Mouse (Mus musculus): ENCODE results near the gene Usp32.

The Usp32 gene

DNA sequence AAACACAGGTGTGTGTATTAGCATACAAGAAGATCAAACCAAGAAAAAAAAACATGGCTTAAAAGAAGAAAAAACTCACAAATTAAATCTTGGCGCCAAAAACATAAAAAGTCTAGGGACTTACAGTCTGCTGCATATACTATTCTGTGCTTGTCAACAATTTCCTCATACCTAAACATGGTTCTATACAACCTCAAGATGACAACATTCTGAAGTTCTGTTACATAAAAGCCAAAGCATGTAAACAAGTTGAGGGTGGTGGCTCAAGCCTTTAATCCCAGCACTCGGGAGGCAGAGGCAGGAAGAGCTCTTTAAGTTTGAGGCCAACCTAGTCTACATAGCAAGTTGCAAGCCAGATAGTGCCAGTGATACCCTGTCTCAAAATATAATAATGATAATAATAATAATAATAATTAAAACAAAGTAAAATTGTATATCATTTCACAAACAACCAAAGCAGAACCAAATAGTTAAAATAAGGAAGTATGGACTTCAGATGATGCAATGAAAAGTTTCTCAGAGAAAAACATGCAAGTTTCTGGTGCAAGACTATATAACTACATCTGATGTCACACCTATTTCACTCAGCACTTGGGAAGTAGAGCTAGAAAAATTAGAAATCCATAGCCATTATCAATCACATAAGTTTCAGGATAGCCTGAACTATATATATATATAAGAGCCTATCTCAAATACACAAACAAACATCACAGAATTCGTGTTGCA, 16.5 kb downstream of the Usp32 start:
- no peak for DNase-seq (ENCODE audit: low spot score in 2 of 2)

DNA sequence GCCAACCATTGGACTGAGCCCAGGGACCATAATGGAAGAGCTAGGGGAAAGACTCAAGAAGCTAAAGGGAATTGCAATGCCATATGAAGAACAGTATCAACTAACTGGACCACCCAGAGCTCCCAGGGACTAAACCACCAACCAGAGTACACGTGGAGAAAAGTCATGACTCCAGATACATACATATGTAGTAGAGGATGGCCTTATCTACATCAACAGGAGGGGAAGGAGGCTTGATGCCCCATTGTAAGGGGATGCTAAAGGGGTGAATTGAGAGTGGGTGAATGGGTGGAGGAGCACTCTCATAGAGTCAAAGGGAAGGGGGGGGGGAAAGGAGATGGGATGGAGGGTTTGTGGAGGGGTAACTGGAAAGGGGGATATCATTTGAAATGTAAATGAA, 17.9 kb downstream of the Usp32 start:
- no peak for DNase-seq (ENCODE audit: low spot score in 2 of 2)

GRCm38 (mm10) chr11:85117160-85117559, 22.8 kb downstream of the Usp32 start:
- no peak for DNase-seq (ENCODE audit: low spot score in 2 of 2)

- DNase-seq (ENCODE audit: low spot score in 2 of 2) = no peak
These were observed 23.7 kb downstream of the Usp32 start for GRCm38 (mm10) chr11:85116084-85116844.

DNA sequence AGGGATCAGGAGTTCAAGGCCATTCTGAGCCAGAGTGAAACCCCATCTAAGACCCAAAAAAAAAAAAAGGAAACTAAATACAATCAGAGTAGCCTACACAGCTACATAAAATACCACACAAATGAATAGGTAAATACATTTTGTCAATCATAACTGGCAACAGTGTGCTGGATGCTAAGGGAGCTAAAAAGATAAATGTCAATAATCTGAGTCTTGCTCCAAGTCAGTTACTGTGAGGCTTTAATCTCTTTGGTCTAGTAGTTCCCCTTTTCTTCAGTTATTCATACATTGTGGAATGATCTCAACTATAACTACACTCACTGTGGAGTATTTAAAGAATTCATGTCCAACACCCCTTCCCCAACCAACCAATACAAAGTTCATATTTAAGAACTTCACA, 30.0 kb downstream of the Usp32 start:
- no peak for DNase-seq (ENCODE audit: low spot score in 2 of 2)

DNA sequence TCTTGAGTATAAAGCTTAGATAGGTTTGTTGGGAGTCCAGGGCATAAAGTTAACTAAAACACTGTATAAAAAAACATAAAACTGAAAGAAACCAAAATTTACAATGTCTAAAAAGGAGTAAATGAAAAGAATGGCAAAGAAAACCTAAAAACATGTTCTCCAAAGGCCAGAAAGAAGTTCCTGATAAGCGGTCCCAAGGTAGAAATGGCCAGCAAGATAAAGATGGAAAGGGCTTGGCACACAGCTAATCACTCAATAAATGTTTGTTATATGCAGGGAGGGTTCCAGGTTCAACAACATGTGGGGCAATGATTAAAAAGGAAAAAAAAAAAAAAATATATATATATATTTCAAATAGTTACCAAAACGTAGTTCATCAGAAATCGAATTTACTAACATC, 32.7 kb downstream of the Usp32 start:
- no peak for DNase-seq (ENCODE audit: low spot score in 2 of 2)

DNA sequence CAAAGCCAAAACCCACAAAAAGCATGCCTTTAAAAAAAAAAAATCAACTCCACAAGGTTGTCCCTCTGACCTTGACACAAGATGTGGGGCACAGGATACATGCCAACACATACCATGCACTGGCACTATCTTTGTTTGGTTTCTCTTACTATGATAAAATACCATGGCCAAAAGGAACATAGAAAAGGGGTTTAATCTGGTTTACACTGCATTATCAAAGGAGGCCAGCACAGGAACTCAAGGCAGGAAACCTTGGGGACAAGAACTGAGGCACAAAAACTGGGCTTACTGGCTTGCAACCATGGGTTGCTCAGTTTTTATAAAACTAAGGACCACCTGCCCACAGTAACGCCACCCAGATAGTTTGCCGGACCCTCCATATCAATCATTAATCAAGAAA, 34.1 kb downstream of the Usp32 start:
- no peak for DNase-seq (ENCODE audit: low spot score in 2 of 2)

DNA sequence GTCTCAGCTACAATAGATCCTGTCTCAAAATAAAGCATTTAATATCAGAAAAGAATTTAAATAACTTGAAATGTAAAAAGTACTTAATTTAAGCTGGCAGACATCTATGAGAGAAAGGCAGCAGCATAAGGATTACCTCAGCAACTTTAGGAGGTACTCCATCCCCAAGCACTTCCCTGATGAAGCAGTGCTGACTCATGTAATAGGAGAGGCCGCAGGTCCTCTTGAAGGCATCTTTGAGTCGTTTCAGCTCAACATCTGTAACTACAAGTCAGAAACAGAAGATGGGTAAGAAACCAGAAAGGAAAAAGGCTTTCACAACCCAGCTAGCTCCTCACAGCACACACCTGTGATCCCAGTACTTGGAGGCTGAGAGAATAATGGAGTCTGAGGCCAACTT, 36.2 kb downstream of the Usp32 start:
- DNase-seq (ENCODE audit: low spot score in 2 of 2) = no peak

DNA sequence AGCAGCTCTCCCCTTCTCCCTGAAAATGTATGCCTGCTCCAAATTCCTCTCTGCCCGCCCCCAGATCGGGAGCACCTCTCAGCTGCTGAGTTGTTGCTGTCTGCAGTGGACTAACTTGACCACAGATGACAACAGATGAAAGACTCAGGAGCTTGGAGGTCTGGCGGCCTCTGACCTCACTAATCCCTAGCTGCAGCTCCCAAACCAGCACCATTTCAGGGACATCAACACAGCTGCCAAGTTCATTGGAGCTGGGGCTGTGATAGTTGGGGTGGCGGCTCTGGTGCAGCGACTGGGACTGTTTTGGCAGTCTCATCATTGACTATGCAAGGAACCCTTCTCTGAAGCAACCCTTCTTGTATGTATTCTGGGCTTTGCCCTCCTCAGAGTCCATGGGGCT, 44.8 kb downstream of the Usp32 start:
- no peak for DNase-seq (ENCODE audit: low spot score in 2 of 2)

- DNase-seq (ENCODE audit: low spot score in 2 of 2) = no peak
These were observed 53.7 kb downstream of the Usp32 start for GRCm38 (mm10) chr11:85086253-85086652.

DNA sequence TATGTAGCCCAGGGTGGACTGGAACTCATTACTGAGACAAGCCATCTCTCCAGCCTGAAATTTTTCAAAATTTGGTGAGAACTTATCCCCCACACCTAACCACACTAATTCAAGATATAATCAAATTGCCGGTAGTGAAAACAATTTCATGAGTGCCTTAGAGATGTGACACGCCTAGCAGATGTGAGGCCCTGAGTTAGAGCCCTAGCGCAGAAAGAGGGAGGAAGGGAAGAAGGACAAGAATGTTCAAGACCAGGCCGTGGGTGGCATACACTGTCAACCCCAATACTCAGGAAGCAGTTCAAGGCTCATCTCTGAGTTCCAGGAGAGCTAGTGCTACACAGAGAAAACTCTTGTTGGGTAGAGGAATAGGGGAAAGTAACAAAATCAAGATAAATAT, 72.1 kb downstream of the Usp32 start:
- DNase-seq (ENCODE audit: low spot score in 2 of 2) = no peak

DNA sequence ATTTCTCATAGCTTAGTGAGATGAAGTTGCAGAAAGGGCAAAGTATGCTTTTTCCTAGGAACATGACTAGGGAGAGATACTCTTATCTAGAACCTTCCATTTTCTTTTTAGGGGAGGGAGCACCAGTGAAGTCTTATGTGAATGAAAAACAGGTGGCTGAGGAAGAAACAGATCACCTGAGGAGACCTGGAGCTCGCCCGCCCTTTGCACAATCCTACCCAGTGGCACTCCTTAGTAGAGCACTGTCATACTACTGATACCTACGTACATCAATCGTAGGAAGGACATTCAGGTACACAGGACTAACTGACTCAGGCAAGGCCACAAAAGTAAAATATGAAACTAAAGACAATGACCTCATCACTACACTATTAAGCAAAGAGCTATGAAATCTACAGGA, 81.4 kb downstream of the Usp32 start:
- DNase-seq (ENCODE audit: low spot score in 2 of 2) = no peak

DNA sequence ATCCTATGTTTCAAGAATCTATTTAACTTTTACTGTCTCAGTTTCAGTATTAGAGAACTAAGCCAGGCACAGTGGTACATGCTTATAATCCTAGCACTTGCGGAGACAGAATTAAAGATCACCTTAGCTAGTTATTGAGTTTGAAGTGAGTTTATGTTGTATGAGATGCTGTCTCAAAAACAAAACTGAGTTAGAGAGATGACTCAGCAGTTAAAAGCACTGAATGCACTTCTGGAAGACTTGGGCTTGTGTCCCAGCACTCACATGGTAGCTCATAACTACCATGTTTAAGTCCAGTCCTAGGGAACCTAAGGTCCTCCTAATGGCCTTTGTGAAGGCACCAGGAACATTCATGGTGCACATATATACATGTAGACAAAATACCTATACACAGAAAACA, 82.4 kb downstream of the Usp32 start:
- DNase-seq (ENCODE audit: low spot score in 2 of 2) = no peak

- DNase-seq (ENCODE audit: low spot score in 2 of 2) = no peak
These were observed 83.1 kb downstream of the Usp32 start for GRCm38 (mm10) chr11:85056901-85057300.

GRCm38 (mm10) chr11:85055561-85055960, 84.4 kb downstream of the Usp32 start:
- DNase-seq (ENCODE audit: low spot score in 2 of 2) = no peak

- no peak for DNase-seq (ENCODE audit: low spot score in 2 of 2)
These were observed 100.7 kb downstream of the Usp32 start for GRCm38 (mm10) chr11:85039256-85039655.

DNA sequence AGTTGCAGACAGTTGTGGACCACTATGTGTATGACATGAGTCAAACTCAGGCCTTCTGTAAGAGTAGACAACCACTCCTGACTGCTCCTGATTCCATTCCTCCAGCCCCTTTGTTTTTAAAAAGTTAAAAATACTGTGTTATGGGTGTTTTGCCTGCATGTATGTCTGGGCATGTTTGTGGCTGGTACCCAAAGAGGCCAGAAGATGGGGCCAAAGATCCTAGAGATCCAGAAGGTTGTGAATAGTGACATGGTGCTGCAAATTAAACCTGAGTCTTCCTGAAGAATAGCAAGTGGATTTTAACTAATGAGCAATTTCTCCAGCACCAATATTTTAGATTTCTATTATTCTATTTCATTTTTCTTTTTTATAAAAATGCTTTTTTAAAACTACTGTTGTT, 126.8 kb downstream of the Usp32 start:
- no peak for DNase-seq (ENCODE audit: low spot score in 2 of 2)

GRCm38 (mm10) chr11:85003566-85003965, 136.4 kb downstream of the Usp32 start:
- no peak for DNase-seq (ENCODE audit: low spot score in 2 of 2)

- no peak for DNase-seq (ENCODE audit: low spot score in 2 of 2)
These were observed 144.7 kb downstream of the Usp32 start for GRCm38 (mm10) chr11:84995241-84995640.

GRCm38 (mm10) chr11:84992996-84993395, 147.0 kb downstream of the Usp32 start:
- no peak for DNase-seq (ENCODE audit: low spot score in 2 of 2)

GRCm38 (mm10) chr11:84988341-84988919, 151.5 kb downstream of the Usp32 start:
- no peak for DNase-seq (ENCODE audit: low spot score in 2 of 2)

- DNase-seq (ENCODE audit: low spot score in 2 of 2) = no peak
These were observed 154.5 kb downstream of the Usp32 start for GRCm38 (mm10) chr11:84985421-84985820.

DNA sequence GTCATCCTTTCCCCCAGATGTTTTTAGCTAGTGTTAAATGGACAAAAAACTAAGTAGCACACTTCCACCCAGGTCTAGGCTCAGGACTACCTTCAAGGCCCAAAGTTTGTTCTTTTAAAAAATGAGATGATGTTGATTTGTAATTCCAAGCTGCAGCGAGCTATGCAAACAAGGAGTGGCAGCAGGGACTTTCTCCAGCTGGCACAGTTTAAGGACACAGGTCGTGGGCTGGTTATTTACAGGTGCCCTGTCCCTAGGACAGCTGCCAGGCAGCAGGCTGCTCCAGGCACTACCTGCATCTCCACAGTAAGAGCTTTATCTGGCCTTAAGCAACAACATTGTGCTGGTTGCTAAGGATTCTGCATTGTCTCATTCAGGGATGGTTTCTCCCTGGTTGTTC, 159.3 kb downstream of the Usp32 start:
- DNase-seq (ENCODE audit: low spot score in 2 of 2) = no peak

Measured in frontal cortex, postnatal 25 days (tissue).